Mouse (Mus musculus) retina, postnatal 1 day (tissue): ENCODE data around the gene Glrp1.

ENCODE experiments used
- DNase-seq: peaks from one replicate; pipeline ENCODE4 v3.0.0-alpha.2; 2012

Glrp1 gene

GRCm38 (mm10) chr1:88509789-88510188 is at the start of gene Glrp1:
Gene Glrp1, minus strand, starts transcription at chr1:88510066.
- DNase-seq: no peak

- DNase-seq: peak; percentile 41
Measured at GRCm38 (mm10) chr1:88559258-88559657, 49.4 kb upstream of the Glrp1 start.

GRCm38 (mm10) chr1:88558793-88559192 is 48.9 kb upstream of the Glrp1 start:
- DNase-seq: no peak

DNA sequence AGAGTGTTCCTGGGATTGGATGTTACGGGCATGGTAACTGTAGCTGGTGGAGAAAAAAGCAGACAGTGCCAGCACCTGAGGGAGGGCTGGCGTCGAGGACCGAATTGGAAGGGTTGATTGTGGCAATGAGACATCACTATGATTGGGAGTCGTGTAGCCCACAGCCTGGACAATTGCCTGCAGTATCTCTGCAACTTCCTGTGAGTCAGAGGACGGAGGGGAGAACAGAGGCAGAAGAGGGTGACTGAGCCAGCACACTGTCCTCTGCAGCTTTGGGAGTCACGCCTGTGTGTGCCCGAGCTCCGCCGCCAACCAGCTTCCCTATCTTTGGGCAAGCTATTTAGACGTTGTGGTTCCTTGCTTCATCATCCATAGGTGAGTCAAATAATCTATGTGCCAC is 46.5 kb upstream of the Glrp1 start:
- no peak for DNase-seq

DNA sequence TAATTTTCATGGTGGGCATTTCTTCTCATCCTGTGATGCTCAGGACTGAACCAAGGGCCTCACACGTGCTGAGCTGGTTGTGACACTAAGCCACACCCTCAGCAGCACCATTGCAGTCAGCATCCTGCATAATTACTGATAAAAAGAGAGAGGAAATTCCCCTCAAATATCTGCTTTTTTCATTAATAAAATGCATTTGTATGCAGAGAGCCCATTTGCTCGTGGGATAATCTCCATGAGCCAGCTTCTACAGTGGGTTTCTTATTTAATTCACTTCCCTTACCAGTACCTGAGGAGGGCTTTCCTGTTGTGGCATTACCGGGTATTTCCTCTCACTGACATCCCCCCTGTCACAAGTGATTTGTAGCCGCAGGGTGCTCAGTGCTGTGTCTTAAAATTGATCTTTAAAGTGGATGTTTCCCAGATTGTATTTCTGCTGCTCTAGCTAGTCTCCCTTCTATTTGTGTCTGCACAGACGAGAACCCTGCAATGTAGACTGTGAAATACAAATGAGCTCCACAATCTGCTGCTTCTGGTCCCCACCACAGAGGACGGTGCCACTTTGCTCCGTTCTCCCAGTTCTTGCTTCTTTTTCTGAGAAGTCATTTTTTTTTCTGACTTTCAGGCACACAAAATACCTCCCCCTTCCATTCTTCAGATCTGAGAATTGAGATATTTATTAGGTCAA is 43.8 kb upstream of the Glrp1 start:
- DNase-seq: no peak

GRCm38 (mm10) chr1:88549263-88549662 is 39.4 kb upstream of the Glrp1 start:
- DNase-seq: no peak

GRCm38 (mm10) chr1:88547172-88547571 is 37.3 kb upstream of the Glrp1 start:
- DNase-seq: no peak

DNA sequence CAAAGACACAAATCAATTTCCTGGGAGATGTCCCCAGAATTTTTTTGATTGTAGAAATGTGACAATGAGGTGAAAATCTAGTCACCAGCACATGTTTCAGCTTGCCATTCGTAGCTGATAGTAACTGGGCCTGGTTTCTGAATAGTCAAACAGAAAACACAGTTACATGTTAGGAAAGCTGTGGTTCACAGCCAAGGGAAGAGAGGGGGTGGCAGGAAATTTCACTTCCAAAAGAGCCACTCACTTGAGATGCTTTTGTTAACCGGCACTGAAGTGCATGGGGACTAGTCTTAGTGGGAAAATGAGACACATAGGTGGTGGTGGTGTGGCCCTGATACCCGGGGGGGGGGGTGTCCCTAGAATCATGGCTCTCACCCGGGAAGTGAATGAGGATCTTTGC is 33.7 kb upstream of the Glrp1 start:
- DNase-seq: no peak

DNA sequence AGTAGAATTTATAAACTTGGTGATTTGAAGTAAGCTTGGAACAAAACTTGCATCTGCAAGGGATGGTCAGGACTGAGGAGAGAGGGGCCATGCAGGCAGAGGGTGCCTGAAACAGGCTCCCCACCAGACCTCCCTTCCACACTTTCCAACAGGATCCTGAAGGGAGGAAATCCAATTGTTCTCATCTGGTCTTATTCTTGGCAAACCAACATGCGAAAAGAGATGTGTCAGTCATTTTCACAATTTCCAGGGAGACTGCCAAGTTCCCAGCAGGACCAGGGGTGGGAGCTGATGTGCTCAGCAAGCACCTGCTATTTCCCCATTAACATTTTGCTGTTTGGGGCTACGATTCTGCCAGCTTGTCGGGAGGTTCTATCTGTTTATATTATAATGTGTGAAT is 30.0 kb upstream of the Glrp1 start:
- DNase-seq: no peak

- no peak for DNase-seq
Measured at GRCm38 (mm10) chr1:88539256-88539655, 29.4 kb upstream of the Glrp1 start.

- no peak for DNase-seq
Measured at GRCm38 (mm10) chr1:88536308-88536707, 26.4 kb upstream of the Glrp1 start.

GRCm38 (mm10) chr1:88534091-88534490 is 24.2 kb upstream of the Glrp1 start:
- no peak for DNase-seq

DNA sequence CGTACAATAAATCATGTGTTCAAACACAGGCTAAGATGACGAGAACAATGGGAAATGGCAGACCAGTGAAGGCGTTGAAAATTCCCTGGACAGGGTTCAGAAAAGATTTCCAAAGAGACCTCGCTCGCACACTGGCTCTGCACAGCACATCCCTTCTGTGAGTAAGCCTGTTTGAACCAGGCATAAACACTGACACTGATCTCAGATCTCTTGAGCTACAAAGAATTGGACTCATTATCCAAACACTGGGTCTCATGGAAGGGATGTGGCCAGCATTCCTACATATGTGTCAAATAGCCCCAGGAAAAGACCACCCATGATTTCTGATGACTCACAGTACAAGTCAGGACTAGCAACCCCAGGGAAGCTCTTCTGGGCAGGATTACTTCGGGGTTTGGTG is 16.3 kb upstream of the Glrp1 start:
- DNase-seq: no peak

DNA sequence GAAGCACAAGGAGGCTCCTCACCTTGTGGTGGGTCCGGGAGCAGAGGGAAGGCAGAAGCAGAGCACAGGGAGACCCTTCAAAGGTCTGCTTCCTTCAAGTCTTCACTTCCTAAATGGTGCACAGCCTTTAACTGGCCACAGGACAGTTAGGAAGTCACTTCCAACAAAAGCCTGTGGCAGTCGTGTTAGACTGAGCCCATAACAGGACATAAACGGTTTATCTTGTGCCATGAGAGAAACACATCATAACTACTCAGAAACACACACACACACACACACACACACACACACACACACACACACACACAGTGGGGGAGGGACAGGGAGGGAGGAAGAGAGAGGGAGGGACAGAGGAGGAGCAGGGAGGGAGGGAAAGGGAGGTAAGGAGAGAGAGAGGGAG is 15.8 kb upstream of the Glrp1 start:
- no peak for DNase-seq

DNA sequence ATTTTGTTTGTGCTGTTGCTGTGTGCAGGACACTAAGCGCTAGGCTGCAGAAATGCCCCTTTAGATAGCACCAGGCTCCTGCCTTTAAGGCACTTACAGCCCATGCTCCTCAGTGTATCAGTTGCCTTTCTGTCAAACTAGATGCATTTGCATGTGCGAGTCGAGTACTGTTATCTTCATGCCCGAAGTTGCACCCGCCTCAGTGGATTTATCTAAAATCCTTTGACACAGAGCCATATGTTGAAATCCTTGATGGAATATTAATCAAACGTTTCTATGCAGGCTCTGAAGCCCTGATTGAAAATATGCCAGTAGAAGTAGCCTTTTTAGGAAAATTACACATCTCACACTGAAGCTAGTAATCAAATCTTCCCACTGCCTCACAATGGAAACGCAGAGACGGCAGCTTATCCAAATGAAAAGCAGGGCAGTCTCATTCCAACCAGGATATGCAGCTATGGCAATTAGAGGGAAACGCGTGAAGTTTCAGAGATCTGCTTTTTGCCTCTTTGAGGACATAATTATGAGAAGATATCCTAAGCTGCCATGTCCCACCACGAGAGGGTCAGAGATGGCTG is 11.4 kb upstream of the Glrp1 start:
- DNase-seq: no peak

GRCm38 (mm10) chr1:88513613-88514012 is 3.7 kb upstream of the Glrp1 start:
- DNase-seq: no peak

DNA sequence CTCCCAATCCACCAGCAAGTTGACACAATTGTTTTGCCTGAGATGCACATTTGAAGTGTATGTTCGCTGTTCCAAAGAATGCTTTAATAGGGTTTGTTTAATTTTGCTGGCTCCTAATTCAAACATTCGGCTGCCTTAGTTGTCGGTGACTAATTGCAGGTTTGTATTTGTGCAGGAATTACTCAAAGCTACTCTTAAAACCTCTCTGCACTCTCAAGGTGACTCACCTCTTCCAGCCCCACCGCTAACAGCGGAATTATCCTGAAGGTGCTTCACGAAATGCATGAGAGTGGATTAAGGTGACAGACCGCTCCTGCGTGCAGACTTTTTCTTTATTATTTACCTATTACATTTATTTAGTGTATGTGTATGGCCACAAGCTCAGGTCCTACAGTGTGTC is 2.0 kb downstream of the Glrp1 start:
- no peak for DNase-seq

DNA sequence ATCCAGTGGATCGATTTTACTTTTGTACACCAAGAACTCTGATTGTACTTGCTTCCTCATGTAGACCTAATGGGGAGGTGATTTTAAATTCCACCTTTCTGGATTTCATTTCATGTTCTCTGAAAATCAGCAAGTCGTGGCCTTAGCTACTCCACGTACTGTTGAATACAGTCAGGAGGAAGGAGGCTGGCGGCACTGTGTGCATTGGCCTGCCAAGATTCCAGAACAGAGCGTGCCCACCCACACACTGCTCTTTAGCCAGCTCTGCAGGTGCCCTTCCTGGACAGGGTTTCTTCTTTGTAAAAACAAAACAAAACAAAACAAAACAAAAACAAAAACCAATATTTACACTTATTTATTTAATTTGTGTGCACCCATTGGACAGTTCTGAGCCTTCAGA is 2.7 kb downstream of the Glrp1 start:
- no peak for DNase-seq

DNA sequence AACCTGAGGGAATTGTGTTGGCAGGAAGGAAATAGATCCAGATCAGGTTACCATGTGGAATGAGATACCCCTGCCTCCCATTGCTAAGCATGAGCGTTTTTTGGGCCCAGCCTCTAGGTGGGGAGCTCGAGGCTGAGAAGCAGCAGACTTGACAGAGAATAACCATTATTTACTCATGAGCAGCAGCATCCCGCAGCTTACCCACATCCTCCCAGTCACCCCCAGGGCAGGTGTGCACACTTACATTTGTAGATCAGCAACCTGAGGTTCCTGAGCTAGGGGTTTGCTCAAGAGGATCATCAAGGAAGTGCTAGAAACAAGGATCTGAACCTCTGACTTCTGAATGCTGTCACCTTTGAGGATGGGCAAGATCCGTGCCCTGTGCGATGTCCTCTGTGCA is 3.5 kb downstream of the Glrp1 start:
- no peak for DNase-seq

- no peak for DNase-seq
Measured at GRCm38 (mm10) chr1:88505697-88506096, 4.2 kb downstream of the Glrp1 start.

- peak; percentile 54 for DNase-seq
Measured at GRCm38 (mm10) chr1:88504531-88504945, 5.3 kb downstream of the Glrp1 start.

DNA sequence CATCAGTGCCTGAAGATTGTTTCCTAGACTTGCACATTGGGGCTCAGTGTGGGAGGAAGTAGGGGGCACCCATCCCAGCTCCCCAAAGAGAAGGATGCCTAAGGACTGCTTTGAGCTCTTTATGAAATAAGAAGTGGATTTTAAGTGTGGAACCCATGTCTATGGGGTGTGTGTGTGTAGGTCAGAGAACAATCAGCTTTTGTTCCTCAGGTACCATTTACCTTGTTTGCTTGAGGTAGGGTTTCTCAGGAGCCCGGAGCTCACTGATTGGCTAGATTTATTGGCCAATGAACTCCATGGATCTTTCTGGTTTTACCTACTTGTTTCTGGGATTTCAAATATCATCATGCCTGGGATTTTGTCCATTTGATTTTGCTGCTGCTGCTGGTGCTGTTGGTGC is 7.0 kb downstream of the Glrp1 start:
- DNase-seq: no peak

- no peak for DNase-seq
Measured at GRCm38 (mm10) chr1:88499230-88499737, 10.6 kb downstream of the Glrp1 start.

DNA sequence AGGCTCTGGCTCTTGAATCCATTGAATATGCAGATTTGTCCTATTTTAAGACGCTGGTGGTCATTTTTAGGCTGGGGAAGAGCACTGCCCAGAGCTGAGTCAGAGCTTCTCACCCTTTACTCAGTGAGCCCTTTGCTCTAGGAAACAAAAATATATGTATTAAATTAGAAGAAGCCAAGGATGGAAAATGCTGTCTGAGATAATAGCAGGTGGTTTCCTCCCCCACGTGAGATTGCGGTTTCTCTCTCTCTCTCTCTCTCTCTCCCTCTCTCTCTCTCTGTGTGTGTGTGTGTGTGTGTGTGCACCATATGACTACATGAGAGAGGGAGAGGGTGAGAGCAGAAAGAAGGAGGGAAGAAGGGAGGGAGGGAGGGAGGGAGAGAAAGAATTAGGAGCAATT is 12.5 kb downstream of the Glrp1 start:
- no peak for DNase-seq

DNA sequence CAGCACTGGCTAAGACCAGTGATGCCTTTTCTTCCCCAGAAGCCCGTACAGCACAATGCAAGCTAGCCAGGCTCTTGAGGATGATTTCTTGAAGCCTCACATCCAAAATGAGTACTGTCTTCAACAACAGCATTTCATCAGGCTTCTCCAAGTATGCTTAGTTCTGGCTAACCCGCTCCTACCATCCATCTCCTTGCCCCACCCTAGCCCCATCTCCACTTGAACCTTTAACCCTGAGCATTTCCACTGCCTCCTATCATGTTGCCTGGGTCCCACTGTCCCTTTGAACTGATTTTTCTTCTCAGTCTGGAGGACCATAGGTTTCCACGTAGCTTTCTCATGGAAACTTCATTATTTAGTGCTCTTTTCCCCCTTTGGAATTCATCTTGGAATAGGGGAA is 17.5 kb downstream of the Glrp1 start:
- no peak for DNase-seq
